Mouse (Mus musculus): ENCODE data around the gene Ercc4.

DNA sequence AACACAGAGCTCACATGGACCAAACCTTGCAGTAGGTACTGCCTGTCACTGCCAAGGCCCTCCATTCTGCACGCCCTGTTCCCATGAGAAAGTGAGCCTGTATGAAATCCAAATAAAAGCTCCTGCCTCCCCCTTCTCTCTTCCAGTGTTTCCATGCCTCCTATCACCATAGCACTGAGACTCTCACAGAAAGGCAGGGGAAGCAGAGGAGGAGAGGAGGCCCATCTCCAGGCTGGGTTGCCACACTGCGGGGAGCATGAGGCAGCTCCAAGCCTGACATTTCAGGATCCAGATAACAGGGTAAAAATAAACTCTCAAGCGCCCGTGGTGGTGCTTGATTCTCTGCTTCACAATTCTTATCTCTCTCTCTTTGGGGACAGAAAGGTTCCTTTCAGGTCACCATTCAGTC is 84.2 kb downstream of the Ercc4 start:
- TF ChIP-seq CTCF (IDR thresholded peaks at IDR 0.05) (no peak), EP300 (IDR thresholded peaks at IDR 0.05) (no peak)
